Mouse (Mus musculus): ENCODE results near the gene Mtpn. TPM values are rescaled to one million over a fixed set of nuclear protein-coding genes. Genes with fewer than 3 reads are reported as not detected.

The Mtpn gene
- total RNA-seq (2023) = 100 to 1,000 TPM; 187 to 195 TPM

DNA sequence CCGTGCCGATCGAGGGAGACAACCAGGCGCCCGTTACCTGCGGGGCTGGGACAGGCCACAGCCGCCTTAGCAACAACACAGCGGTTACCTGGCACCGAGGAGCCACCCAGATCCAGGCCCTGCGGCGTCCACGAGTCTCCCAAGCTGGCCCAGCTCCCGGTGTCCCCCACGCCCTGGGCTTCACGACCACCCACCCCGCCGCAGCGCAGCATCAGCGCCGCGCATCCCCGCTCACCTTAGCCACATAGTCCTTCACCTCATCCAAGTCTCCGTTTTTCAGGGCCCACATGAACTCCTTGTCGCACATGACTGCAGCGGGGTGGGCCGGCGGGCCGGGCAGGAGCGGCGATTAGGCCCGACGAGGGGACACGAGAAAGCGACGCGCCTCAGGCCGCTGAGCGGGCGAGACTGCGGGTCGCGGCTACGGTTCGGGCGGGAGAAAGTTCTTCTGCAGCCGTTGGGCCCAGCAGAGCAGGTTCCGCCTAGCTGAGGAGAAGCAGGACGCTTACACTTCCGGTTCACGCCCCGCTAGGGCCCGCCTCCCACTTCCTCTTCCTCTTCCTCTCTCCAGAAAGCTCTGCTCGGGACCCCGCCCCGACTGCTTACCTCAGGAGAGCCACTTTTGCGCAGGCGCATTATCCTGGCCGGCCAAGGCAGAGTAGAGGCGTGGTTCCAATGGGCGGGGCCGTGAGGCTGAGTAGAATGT lies at the start of gene Mtpn:
Gene Mtpn, minus strand, starts transcription at position 585 of the 706 bp plus-strand sequence.

Other genes with a start within 250 kb of the Mtpn start
- gene Slc13a4, start 231.8 kb downstream of the Mtpn start, total RNA-seq (2023) = not detected
- not detected for gene Fam180a, start 213.7 kb downstream of the Mtpn start, total RNA-seq (2023)